ENCODE assay signal across 7 mouse cellular contexts in the genomic region with DNA sequence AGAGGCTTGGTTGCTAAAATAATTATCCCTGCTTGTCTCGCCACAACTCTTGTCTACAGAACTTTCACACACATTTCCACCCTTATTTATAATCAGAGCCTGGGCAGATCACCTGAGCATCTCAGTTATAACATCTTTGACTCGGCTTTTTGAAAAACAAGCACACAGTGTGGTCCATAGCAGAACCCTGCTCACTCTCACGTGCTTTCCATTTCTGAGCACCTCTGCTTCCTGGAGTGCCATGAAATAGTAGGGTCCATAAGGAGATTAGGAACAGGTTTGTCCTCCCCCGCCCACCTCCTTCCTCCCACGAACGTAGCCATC. TPM values are rescaled to one million over a fixed set of nuclear protein-coding genes. Genes with fewer than 3 reads are reported as not detected.
DNase-seq lines count a peak whose midpoint lies in the region; ATAC-seq and TF ChIP-seq lines count a peak whose summit lies in the region.

No protein-coding gene starts in this region.

- no peak for DNase-seq in lung, adult 2 months
- DNase-seq in lung, postnatal 4 days: no peak
- DNase-seq in hindbrain, postnatal 0 days (ENCODE audit: low spot score): no peak
- DNase-seq in gastrocnemius, postnatal 14 days: no peak
- DNase-seq in cerebellum, postnatal 14 days: no peak

- no peak for TF ChIP-seq CTCF in lung, adult 2 months (IDR thresholded peaks at IDR 0.05; ENCODE audit: insufficient read depth, low read length)
- no peak for TF ChIP-seq CTCF in embryonic fibroblast, embryonic 13.5 days (IDR thresholded peaks at IDR 0.05; ENCODE audit: borderline replicate concordance, insufficient read depth, low read length)
- TF ChIP-seq CTCF in hindbrain, postnatal 0 days (IDR thresholded peaks at IDR 0.05; ENCODE audit: low read depth): no peak

- H3K27me3 ChIP-seq in hindbrain, postnatal 0 days (ENCODE audit: insufficient read depth, low read length): no peaks in the 10 kb centered on the region
- H3K27me3 ChIP-seq in neural tube, embryonic 12.5 days (replicated peaks): peaks cover 26% of the 10 kb centered on the region

- no peak overlapping the region for H3K27ac ChIP-seq in embryonic fibroblast, embryonic 13.5 days (ENCODE audit: insufficient read depth, low read length)
- peak overlapping the region; percentile 68; the same call in 1 of the 2 replicates for H3K27ac ChIP-seq in hindbrain, postnatal 0 days
- no peak overlapping the region for H3K27ac ChIP-seq in neural tube, embryonic 12.5 days

- peak overlapping the region; percentile 64 for H3K4me3 ChIP-seq in lung, adult 2 months (replicated peaks; ENCODE audit: extremely low read depth, low read depth, low read length)
- peak overlapping the region; percentile 47; the same call in 1 of the 2 replicates for H3K4me3 ChIP-seq in embryonic fibroblast, embryonic 13.5 days (ENCODE audit: insufficient read depth, low read length)
- peak overlapping the region; percentile 64 for H3K4me3 ChIP-seq in hindbrain, postnatal 0 days (ENCODE audit: low read length)
- H3K4me3 ChIP-seq in neural tube, embryonic 12.5 days: peak overlapping the region; percentile 56

- 24% methylated on average over 6 of the region's 6 CpGs for WGBS in lung, adult 2 months
- 11% methylated on average over 6 of the region's 6 CpGs for WGBS in hindbrain, postnatal 0 days
- 12% methylated on average over 6 of the region's 6 CpGs for WGBS in neural tube, embryonic 12.5 days

- peaks cover 3% of the 10 kb centered on the region; the same call in 1 of the 2 replicates for H3K4me1 ChIP-seq in lung, adult 2 months (ENCODE audit: control insufficient read depth, insufficient read depth, low read length)
- no peaks in the 10 kb centered on the region for H3K4me1 ChIP-seq in embryonic fibroblast, embryonic 13.5 days (ENCODE audit: control insufficient read depth, insufficient read depth, low read length)
- H3K4me1 ChIP-seq in hindbrain, postnatal 0 days (ENCODE audit: insufficient read depth, low read length): no peaks in the 10 kb centered on the region
- peaks cover 12% of the 10 kb centered on the region for H3K4me1 ChIP-seq in neural tube, embryonic 12.5 days

- no peaks in the 10 kb centered on the region for H3K9me3 ChIP-seq in hindbrain, postnatal 0 days (ENCODE audit: low read length)
- no peaks in the 10 kb centered on the region for H3K9me3 ChIP-seq in neural tube, embryonic 12.5 days

- no peak for TF ChIP-seq POLR2A in lung, adult 2 months (IDR thresholded peaks at IDR 0.05; ENCODE audit: borderline replicate concordance, extremely low read depth, low read depth, low read length)
- TF ChIP-seq POLR2A in embryonic fibroblast, embryonic 13.5 days (IDR thresholded peaks at IDR 0.05; ENCODE audit: low read depth, low read length): no peak

- peak overlapping the region; percentile 75 for H3K9ac ChIP-seq in hindbrain, postnatal 0 days (replicated peaks; ENCODE audit: low read length)
- peak overlapping the region; percentile 68; the same call in 1 of the 2 replicates for H3K9ac ChIP-seq in neural tube, embryonic 12.5 days

- peak; percentile 41; the same call in 1 of the 2 replicates for ATAC-seq in hindbrain, postnatal 0 days
- ATAC-seq in neural tube, embryonic 12.5 days (ENCODE audit: low FRiP score, low read depth): peak; percentile 21; the same call in 1 of the 2 replicates

- peak overlapping the region; percentile 98 for H3K4me2 ChIP-seq in hindbrain, postnatal 0 days (ENCODE audit: low read depth, low read length)
- peak overlapping the region; percentile 99 for H3K4me2 ChIP-seq in neural tube, embryonic 12.5 days (replicated peaks)

- H3K36me3 ChIP-seq in hindbrain, postnatal 0 days (ENCODE audit: insufficient read depth, low read length): no peaks in the 10 kb centered on the region
- H3K36me3 ChIP-seq in neural tube, embryonic 12.5 days: no peaks in the 10 kb centered on the region

- intact Hi-C loops in gastrocnemius, postnatal 14 days (cut with DNase I; ENCODE audit: low total_unique reads): no loop called here

RNA-seq across cellular contexts. Expression of a gene that starts 1.4 kb away (rescaled TPM):
- polyA plus RNA-seq in lung, adult 2 months (2012; rRNA removed): 2.9 and 4.3 TPM in 2 replicates
- polyA plus RNA-seq in embryonic fibroblast, embryonic 13.5 days (2011; ENCODE audit: insufficient read length, low read depth, missing spikeins): not detected in 2 replicates
- 36.1 and 44.3 TPM in 2 replicates for total RNA-seq in hindbrain, postnatal 0 days (2014; rRNA removed)
- 21.8 and 22.5 TPM in 2 replicates for polyA plus RNA-seq in hindbrain, postnatal 0 days (2015; fragmentation: Nextera tagmentation; extraction: Ambion mirVana)
- polyA plus RNA-seq in neural tube, embryonic 12.5 days (2016; fragmentation: Nextera tagmentation; extraction: Ambion mirVana): 0.51 and 1.1 TPM in 2 replicates
- total RNA-seq in gastrocnemius, postnatal 14 days (2021): under 1 TPM; 0.07 to 0.35 TPM

RNA-seq across cellular contexts. Expression of a gene that starts 15.3 kb away (rescaled TPM):
- polyA plus RNA-seq in lung, adult 2 months (2012; rRNA removed): 7.6 and 8.9 TPM in 2 replicates
- polyA plus RNA-seq in embryonic fibroblast, embryonic 13.5 days (2011; ENCODE audit: insufficient read length, low read depth, missing spikeins): 22.2 and 25.4 TPM in 2 replicates
- total RNA-seq in hindbrain, postnatal 0 days (2014; rRNA removed): 8.1 and 9.7 TPM in 2 replicates
- polyA plus RNA-seq in hindbrain, postnatal 0 days (2015; fragmentation: Nextera tagmentation; extraction: Ambion mirVana): 9.0 and 9.6 TPM in 2 replicates
- 16.8 and 27.6 TPM in 2 replicates for polyA plus RNA-seq in neural tube, embryonic 12.5 days (2016; fragmentation: Nextera tagmentation; extraction: Ambion mirVana)
- 1 to 10 TPM; 4.8 to 6.2 TPM for total RNA-seq in gastrocnemius, postnatal 14 days (2021)
